Mouse (Mus musculus): ENCODE measurements at regions not wholly inside any gene's neighbourhood (a gene's known extent, or its start where the extent isn't known, plus 50 kb on each side); places are given as distances from the start of the nearest gene placed in this dataset.
A peak's percentile ranks its signal among the peaks of the same experiment; 100 is the strongest.
"Not testable (repeated sequence)": the region's sequence is repeated elsewhere in the genome, so short reads cannot be mapped to it uniquely, and the experiment has no call there.

DNA sequence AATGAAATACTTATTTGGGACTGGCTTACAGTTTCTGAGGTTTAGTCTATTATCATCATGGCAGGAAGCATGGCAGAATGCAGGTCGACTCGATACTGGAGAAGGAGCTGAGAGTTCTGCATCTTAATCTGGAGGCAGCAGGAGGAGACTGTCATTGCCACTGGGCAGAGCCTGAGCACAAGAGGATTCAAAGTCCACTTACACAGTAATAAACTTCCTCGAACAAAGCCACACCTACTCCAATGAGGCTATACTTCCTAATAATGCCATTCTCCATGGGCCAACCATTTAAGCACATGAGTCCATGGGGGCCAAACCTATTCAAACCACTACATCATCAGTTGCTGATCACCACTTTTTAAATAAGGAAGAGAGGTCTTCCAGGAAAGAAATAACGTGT is 393.5 kb downstream of the Gja1 start:
- DNase-seq (ENCODE audit: low read depth, low spot score): no peak

DNA sequence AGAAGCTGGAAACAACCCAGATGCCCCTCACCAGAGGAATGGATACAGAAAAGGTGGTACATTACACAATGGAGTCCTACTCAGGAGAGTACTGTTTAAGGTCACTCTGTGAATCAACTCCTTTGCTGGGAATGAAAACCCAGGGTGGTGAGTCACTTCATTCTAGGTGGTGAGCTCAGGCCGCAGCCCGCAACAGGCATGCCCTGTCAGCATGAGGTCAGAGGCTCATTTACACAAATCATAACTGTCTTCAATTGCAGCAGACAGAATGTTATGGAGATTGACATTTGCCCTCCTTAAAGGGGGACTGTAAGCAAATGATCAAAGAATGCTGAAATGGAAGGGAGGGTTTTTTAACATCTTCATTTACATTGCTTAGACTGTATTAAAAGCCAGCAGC is 405.1 kb downstream of the Gja1 start:
- DNase-seq (ENCODE audit: low read depth, low spot score): no peak

DNA sequence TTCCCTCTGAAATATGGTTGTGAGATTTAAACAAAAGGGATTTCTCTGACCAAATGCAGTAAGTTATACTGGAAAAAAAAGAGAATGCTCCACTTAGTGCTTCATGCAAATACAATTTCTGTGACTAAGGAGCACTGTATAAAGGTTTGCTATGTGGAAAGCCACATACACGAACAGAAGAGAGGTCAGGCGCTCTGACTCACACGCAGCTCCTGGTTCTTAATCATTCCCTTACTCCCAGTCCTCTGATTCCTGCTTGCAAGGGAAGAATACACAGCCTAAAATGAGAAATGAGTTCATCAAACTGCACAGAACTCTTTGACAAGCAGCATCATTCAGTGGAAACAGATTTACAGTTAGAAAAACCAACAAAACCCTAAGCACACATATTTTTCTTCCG is 406.8 kb downstream of the Gja1 start:
- DNase-seq (ENCODE audit: low read depth, low spot score): no peak

DNA sequence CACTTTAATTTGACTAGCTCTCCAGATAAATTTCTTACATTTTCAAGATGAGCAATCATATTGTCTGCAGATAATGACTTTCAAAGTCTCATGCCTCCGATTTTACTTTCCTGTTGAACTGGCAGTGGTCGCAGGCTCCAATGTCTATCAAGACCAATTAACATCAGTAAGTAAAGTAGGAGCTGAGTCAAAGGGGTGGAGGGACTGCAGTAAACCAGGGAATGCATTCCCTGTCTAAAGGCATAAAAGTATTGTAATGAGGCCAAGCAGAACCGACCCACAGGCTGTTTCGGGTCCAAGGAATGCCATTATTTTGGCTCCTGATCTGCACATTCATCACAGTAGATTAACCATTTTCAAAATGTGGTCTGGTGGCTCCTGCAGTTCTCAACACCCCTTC is 411.0 kb downstream of the Gja1 start:
- no peak for DNase-seq (ENCODE audit: low read depth, low spot score)

DNA sequence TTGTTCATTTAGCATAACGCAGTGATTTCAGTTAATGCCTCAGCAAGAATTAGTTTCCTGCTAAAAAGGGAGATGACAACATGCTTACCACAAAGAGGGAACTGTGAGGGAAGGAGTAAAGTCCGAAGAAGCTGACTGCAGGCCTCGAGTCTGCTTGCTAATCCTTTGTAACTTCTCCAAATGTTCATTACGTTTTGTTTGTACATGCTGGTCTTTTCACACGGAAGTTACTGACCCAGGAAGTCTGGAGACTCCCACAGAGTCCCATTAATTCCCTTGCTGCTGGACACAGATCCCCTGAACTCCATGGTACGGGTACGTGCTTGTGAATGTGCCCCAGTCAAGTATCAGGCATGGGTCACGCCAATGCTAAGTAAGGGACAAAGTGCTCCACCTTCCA is 415.9 kb downstream of the Gja1 start:
- DNase-seq (ENCODE audit: low read depth, low spot score): peak; percentile 3

DNA sequence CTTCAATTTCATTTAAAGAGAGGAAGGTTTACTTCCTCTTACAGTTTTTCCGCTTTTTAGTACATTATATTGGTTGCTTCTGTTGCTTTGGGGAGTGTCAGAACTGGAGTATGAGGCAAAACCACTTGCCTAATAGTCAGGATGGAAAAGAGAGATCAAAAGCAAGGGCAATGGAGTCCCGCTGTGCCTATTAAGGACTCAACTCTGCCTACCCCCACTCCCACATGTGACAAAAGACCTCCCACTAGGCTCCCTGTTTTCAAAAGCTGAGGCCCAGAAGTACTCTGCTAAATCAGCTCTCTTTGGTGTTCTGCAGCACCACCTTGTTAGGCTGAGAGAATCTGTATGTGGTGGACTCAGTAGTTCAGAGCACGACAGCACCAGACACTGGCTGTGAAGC is 418.3 kb downstream of the Gja1 start:
- peak; percentile 8 for DNase-seq (ENCODE audit: low read depth, low spot score)

DNA sequence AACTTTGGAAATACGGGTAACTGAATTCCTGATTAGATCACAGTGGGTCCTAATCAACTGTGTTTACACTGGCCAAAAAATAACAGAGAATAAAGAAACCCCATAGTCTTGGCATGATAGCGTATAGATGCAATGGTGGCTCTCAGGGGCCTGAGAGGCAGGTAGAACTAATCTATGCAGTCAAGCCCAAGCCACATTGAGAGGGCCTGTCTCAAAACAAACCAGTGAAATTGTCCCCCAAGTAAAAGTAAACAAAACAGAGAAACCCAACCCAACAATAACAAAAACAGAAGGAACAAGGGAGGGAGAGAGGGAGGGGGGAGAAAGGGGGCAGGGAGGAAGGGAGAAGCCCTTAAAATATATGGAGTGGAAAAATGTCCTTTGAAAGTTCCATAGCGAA is 422.2 kb downstream of the Gja1 start:
- no peak for DNase-seq (ENCODE audit: low read depth, low spot score)

DNA sequence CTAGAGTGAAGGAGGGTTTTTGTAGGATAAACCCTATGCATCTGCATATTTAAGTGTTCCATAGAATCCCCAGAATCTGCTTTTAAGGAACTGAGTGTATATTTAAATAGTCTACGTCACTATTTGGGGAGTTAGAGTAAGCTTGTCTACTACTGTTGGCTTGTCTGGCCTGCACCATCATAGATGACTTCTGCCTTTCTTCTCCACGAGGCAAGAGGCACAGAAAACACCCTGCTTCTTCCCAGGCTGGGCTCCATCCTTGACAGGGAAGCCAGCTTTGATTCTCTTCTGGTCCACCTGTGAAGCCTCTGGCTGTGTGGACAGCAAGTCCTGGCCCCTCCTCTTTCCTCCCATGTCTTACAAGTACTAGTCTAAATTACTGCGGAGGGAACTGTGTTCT is 422.6 kb downstream of the Gja1 start:
- no peak for DNase-seq (ENCODE audit: low read depth, low spot score)

DNA sequence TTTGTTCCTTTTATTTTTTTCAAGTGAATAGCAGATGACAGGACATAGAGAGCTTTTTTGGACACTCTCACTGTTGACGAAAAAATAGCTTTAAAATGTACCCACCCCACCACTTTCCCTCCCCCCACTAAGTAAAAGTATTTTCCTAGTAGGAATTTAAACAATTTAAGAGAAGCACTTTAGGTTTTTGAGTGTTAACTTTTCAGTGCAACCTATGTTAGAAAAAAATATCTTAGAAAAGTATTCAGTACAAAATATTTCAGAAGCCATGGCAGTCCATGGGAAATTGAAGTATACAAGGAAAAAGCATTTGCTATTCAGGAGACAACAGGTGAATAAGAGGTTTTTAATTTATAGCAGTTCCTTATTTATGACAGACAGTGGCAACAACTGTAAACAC is 431.9 kb downstream of the Gja1 start:
- no peak for DNase-seq (ENCODE audit: low read depth, low spot score)

DNA sequence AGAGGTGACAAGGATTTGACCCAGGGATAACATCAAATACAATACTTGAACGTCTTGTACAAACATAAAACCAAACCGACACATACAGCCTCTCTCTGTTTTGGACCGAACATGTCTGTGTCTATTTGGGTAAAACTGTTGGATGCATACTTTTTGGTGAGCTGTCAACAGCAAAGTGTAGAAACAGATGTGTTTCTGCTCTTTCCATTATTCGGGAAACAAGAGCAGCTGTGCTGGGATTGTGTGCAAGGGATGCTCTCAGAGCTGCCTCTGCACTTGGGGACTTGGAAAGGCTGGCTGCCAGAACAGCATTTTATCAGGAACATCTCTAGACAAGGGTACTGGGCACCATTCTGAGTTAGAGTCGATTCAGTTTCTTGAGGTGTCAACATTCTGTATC is 445.0 kb downstream of the Gja1 start:
- no peak for DNase-seq (ENCODE audit: low read depth, low spot score)

DNA sequence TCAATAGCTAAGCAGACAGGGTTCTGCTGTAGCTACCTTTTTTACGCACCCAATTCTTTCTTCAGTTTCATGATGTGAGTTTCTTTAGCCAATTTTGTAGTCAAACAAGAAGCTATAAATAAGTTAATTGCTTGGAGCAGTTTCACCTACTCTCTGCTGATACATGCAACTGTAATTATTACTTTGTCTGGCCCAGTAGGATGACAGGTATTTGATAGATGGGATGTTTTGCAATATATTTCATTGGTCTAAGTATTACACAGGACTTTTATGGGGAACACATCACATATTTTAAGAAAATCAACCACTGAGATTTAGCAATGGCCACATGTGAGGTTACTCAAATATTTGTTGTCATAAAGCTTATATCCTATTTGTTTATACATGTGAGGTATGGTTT is 454.2 kb downstream of the Gja1 start:
- no peak for DNase-seq (ENCODE audit: low read depth, low spot score)

DNA sequence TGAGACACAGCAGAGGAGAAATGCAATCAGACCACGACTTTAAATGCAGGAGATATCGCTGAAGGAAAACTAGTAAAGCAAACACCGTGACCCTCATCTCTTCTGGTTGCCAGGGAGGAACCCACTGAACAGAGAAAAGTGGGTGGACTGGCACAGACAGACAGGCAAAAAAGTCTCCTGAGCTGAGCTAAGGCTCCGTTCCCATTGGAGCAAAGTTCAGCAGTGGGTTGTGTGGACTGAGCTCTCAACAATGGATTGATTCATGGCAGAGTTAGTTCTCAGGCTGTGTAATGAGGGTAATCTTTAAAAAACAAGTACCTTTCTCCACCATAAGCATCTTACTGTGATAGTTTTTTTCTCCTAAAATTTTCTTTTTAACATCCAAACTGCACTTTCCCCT is 454.8 kb downstream of the Gja1 start:
- no peak for DNase-seq (ENCODE audit: low read depth, low spot score)

DNA sequence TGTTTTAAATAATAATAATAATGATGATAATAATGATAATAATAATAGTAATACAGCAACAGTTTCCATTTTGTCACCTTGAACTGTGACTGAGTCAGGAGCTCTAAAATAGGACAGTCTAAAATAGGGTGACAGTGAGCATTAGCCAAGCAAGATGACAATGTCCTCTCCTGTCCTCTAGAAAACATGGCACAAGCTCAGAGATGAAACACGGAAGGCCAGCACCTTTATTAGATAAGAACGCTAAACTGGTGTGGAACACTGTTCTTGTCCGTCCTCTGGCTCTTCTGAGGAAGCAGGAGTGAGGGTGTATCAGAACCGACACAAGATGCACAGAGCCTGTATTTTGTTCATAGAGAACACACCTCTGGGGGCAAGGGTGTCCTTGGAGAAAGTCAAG is 459.0 kb downstream of the Gja1 start:
- DNase-seq (ENCODE audit: low read depth, low spot score): no peak

DNA sequence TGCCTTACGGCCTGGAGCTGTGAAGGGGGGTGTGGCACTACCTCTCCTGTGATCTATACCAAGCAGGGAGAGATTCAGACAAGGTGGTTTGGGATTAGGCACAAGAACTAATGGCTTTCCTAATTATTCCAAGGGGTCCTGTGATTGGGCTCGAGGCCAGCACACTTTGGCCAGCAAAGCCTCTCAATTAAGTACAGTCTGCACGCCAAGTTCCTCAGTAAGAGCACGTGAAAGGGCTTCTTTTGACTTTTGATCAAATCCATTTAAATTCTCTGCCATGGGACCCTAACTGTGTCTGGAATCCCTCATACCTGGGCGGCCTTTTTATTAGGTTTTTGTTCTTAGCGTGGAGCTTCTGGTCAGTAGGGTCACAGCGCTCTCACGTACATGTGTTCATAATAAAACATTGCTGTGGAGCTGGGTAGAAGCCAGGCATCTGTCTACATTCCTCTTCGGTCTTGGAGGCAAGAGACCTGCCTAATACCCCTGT is 461.9 kb downstream of the Gja1 start:
- DNase-seq (ENCODE audit: low read depth, low spot score): no peak

DNA sequence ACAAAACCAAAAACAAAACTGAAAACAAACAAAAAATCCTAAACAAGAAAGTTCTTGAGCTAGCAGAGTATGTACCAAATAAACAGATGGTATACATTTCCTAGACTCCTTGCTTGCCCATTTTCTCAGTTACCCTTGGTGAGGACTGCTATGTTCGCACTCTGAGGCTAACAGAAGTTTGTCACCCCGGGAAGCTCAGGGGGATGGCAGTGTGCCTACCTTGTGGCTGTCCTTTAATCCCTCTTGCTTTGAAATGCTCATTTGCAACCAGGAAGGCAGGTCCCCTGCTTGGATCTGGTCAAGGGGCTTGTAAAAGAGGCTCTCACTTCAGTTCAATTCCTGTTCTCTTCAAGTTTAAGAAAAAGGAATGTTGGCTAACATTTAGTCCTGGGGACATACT is 462.4 kb downstream of the Gja1 start:
- peak; percentile 57 for DNase-seq (ENCODE audit: low read depth, low spot score)

DNA sequence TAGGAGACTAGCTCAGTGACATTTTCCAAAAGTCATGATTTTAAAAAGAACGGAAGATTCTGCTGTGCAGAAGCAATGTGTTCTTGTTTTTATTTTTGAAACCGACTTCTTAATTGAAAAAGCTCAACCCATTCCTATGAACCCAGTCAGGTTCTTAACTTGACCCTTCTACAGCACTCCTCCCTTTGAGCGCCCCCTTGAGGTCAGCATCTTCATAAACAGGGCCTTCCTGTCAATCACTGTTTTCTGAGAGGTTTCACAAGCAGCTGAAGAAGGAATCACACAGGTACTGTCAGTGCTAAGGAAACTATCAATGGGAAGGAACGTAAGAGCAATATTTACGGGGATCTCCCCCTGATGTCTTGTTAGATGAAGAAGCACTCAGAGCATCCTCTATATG is 463.6 kb downstream of the Gja1 start:
- no peak for DNase-seq (ENCODE audit: low read depth, low spot score)

DNA sequence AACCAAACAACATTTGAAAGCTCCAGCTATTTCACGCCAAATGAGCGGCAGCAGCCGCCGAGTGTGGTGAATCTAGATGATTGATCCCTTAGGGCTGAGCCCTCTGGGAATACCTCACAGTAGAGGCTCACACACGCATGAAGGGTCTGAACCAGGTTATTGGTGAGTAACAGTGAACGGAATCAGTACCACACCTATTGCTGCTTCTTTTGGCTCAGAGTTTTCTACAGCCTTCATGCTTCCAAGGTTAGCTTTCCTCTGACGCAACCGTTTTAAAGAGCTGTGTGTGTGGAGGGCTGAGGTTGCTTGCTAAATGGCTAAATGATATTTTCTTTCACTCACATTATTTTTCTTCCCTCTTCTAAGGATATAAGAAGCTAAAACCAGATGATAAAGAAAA is 464.4 kb downstream of the Gja1 start:
- no peak for DNase-seq (ENCODE audit: low read depth, low spot score)

DNA sequence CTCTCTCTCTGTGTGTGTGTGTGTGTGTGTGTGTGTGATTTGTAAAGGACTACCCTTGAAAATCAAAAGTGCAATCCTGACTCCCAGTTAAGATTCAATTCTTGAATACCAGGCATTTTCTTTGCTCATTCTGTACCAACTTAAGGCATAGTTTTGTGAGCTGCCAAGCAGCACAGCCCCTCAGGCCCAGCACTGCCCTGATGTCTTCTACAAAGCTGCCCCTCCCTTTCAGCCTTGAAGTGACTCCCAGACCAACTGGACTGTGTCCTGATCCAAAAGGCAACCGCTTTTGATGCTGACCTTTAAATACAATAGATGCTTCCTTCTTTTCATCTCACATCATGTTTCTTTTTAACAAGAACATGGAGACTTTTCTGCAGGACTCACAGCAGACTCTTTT is 464.8 kb downstream of the Gja1 start:
- no peak for DNase-seq (ENCODE audit: low read depth, low spot score)

DNA sequence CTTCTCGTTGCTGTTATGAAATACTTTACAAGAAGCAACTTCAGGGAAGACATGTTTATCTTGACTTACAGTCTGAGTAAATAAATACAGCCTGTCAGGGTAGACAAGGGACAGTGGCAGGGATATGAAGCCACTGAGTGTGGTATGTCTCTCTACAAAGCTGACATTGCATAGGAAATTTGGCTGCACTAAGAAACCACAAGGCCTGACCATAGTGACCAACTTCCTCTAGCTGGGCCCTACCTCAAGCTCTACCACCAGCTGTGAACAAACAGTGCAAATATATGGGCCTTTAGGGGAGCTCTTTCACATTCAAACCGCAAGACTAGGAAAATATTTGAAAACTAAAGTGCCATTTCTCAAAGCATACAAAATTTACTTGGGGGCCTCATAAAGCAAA is 475.4 kb downstream of the Gja1 start:
- DNase-seq (ENCODE audit: low read depth, low spot score): no peak

DNA sequence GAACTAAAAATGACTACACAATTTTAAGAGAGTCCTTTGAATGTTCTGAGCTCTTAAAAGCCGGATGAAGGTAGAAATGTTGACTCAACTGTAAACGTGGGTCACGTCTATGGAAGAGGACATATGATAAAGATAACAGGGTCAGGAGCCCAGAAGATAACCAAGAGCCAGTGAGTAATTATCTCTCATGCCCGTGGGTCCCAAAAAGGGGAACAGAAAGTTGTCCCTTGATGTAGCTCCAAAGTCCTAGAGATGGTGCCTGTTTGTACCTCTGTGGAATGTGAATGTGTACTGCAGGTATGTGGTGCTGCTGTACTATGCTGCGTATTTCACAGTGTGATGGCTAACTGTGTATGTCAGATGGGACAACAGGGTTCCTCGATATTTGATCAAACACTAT is 479.1 kb downstream of the Gja1 start:
- no peak for DNase-seq (ENCODE audit: low read depth, low spot score)

DNA sequence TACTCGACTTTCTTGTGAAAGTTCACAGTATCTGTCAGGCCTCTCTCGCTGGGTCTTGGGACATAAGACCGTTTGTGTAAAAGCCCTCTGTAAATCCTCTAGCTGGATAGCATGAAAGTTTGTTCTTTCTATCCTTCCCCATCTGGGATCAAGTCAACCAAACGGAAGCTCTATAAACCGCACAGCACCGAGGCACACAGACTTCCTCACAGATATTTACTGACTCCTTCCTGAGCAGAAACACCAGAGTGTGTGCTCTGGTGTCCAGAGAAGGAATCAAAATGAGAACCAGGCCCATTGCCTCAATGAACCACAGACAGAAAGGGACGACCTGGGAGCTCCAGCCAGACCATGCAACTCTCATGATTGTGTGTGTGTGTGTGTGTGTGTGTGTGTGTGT is 502.6 kb downstream of the Gja1 start:
- no peak for DNase-seq (ENCODE audit: low read depth, low spot score)

DNA sequence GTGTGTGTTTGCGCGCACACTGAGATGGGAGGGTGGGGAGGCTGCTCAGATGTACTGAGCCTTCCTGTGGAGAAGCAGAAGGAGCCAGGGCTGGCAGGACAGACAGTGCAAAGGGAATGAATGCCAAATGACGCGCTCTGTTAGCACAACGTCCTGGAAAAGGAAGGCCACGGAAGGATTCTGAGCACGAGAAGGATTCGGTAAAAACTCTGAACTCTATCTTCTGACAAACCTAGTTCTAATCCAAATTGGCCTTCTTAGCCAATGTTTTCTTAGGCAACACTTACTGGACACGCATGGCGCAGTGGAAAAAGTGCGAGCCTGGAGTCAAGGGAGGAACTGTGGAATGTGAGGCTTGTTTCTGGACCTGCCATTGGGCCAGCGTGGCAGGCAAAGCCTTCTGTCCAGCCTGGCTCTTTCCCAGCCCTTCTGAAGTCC is 503.0 kb downstream of the Gja1 start:
- peak; percentile 75 for DNase-seq (ENCODE audit: low read depth, low spot score)

DNA sequence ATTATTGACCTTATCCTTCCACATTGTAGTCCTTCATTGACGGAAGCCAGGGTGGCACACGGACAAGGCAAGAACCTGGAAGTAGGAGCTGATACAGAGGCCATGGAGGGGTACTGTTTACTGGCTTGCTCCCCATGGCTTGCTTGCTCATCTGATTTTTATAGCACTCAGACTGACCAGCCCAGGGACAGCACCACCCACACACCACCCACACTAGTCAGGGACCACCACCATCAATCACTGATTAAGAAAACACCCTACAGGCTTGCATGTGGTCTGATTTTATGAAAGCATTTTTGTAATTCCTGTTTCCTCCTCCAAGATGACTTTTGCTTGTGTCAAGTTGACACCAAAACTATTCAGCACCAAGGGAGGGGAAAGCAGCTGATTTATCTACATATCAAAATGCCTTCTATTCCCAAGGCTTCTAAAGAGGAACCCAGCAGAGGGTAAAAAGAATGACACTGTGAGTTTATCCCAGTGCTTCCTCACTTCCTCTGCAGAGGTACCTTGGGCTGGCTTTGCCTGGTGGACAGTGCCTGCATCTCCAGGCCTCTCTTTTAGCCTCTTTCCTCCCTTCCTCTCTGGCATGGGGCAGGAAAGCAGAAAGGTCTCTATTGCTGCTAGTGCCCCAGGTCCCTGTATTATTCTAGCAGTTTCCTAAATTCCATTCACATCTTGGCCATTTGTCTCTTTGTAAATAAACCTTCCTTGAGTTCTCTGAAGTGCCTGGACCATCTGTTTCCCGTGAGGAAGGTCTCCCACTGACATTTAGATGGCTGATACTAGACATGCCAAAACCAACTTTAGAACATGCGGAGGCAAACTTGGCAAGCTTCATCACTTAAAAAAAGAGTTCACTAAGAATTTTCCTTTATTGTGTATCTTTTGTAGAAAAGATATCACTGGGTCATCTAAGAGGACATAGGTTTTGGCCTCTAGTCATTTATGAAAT is 507.6 kb downstream of the Gja1 start:
- peak; percentile 78 for DNase-seq (ENCODE audit: low read depth, low spot score)

DNA sequence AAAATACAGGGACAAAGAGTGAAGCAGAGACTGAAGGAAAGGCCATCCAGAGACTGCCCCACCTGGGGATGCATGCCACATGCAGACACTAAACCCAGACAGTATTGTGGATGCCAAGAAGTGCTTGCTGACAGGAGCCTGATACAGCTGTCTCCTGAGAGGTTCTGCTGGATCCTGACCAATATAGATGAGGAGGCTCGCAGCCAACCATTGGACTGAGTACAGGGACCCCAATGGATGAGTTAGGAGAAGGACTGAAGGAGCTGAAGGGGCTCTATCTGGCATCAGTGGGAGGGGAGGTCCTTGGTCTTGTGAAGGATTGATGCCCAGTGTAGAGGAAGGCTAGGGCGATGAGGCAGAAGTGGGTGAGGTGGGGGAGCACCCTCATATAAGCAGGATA is 514.4 kb downstream of the Gja1 start:
- not testable (repeated sequence) for DNase-seq (ENCODE audit: low read depth, low spot score)
